Mouse (Mus musculus) layer of hippocampus, adult 18-20 months (tissue): ENCODE results near the gene Nbea. TPM values are rescaled to one million over a fixed set of nuclear protein-coding genes. Genes with fewer than 3 reads are reported as not detected.
"Not testable (repeated sequence)": the region's sequence is repeated elsewhere in the genome, so short reads cannot be mapped to it uniquely, and the experiment has no call there.

ENCODE experiments used
- DNase-seq, 2 experiments: peaks; one replicate each; pipeline ENCODE4 v3.0.0; 2022; ENCODE audit warnings: low spot score in 2 of 2
- total RNA-seq, 2 experiments: library from RNA; stranded (reverse); gene quantifications; 2 replicates each; pipeline ENCODE4 v1.2.3; 2021

Nbea gene
- total RNA-seq, 2 experiments from 2014 or later = 193 to 205 TPM

DNA sequence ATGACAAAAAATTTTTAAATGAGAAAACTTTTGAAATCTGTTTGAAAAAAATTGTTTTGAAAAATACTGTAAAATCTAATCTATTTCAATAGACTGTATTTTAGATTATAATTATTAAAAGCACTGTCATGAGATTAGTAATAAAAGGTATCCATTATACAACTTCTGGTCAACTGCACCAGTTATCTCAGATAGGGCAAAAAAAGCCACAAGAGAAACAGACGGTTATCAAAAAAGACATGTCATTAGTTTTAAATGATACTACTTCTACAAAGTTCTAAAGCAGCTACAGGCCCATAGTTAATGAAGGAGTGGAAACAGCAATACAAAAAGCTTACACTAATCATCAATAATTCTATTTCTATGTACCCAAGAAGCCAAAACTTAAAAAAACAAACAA is 144.0 kb downstream of the Nbea start:
- DNase-seq = no peak

DNA sequence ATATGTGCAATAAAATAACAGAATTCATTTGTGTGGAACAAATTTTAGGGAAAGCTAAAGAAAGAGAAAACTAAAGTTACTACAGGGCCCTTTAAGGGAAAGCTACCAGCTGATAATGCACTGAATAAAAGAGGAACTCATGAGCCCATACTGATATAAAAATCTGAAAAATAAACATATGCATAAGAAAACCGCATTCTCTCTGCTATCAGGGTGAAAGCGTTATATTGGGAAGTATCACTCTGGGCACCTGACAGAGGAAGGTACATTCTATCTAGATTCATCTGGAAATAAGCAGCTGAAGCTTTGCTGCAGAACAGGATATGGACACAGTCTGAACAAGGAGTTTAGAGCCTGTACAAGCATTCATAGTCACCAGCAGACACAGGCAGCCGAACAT is 148.9 kb downstream of the Nbea start:
- DNase-seq = no peak

DNA sequence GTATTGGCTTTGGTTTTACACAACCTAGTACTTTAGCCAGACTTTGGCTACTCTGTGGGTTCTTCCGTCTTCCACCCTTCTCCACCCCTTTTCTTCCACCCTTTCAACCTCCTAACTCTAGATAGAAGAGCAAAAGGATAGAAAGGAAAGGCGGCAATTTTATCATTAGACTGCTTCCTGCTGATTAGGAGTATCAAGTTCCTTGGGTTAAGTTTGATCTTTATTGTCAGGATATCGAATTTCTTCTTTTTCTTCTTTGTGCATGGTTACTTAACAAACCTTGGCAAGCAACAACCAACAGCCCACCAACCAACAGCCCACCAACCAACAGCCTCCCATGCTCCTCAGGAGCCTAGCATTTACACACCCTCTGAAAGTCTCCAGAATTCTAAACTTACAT is 165.0 kb downstream of the Nbea start:
- DNase-seq = no peak

DNA sequence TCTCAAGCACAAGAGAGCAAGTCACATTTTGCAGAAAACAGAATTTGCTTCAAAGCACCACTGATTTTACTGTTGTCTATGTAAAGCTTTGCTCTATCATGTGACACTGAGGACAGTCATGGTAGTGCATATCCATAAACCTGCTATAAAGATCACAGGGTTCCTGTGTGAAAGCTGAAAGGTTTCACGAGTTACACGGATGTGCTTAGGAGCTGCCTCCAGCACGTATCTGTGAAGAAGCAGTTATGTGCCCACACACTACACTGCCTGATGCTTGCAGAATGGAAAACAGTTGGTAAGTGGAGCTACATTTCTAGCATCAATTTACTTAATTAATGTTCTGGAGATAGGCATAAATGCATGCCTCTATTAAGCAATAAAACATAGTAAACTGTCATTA is 172.4 kb downstream of the Nbea start:
- peak in 1 of 2 experiments; percentile 52 for DNase-seq

DNA sequence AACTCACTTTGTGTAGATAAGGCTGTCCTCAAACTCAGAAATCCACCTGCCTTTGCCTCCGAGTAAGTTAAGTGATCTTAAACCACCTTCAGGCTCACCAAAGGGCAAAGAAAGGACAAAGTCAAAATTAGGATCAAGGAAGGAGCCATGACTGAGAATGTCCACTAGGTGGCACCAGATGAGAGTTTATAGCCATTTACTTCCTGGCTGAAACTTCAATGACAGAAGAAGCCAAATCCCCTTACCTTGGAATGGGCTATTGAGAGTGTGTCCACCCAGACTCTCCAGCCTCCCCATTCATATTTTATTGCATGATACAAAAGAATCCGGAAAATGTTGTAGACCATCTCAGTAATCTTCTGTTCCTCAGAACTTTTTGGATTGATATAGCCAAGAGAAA is 175.5 kb downstream of the Nbea start:
- DNase-seq = peak in 1 of 2 experiments; percentile 55

DNA sequence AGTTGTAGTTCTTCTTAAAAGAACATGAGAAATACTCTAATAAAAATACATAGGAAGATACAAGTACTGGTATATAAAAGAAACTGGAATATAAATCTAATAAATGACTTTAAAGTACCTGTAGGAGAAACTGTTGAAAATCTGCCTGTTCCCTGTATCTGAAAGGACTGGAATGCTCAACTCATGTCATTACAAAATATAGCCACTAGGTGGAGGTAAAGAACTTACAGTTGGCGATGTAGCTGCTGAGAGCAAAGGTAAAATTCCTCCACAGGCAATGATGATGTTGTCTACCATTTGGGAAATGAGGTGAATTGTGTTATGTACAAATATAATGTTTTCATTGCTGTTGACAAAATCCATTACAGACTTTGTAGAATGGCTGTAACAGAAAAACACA is 183.2 kb downstream of the Nbea start:
- peak in 1 of 2 experiments; percentile 62 for DNase-seq

DNA sequence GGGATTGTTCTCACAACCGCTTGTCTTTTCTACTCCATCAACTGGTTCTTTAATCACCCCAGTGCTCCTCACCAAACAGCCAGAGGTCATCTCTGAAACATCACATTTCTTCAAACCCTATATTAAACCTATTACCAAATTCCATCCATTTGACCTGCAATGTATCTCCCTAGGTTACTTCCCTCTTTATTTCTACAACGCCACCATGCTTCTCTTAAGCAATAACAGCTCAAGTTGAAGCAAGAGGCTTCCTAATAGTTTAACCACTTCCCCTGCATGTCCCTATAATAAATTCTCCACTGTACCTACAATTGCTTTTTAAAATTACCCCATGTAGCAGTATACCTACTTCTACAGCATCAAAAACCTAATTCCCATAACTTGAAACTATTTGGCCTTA is 205.1 kb downstream of the Nbea start:
- DNase-seq = no peak

DNA sequence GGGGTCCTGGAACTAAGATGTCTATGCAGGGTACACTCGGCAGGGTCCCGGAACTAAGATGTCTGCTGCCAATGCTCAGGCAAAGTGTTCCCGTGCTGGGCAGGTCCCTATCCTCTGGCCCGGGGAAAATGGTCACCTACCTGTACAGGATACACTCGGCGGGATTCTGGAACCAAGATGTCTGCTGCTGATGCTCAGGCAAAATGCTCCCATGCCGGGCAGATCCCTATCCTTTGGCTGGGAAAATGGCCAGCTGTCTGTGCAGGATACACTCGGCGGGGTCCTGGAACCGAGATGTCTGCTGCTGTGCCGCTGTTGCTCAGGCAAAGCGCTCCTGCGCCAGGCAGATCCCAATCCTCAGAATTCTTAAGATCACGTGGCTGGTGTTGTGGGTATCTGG is 206.5 kb downstream of the Nbea start:
- DNase-seq = not testable (repeated sequence)

DNA sequence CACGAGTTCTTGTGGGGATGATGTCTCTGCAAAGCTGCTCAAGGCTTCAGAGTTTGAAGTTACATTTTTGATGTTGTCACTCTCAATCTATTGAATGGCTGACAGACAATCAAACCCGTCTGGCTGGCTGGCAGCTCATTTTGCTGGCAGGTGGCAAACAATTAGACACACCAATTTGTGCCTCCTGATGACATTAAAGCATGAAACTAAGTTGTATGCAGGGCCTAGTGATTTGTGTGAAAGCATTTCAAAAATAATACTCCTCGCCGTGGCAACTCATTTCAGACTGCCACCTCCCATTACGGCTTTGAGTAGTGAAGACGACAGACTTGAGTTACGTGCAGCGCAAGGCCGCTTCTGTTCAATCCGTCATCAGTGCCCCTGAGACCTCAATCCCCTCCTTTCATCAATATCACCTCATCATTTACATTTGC is 217.8 kb downstream of the Nbea start:
- peak; percentile 28 to 55 for DNase-seq

DNA sequence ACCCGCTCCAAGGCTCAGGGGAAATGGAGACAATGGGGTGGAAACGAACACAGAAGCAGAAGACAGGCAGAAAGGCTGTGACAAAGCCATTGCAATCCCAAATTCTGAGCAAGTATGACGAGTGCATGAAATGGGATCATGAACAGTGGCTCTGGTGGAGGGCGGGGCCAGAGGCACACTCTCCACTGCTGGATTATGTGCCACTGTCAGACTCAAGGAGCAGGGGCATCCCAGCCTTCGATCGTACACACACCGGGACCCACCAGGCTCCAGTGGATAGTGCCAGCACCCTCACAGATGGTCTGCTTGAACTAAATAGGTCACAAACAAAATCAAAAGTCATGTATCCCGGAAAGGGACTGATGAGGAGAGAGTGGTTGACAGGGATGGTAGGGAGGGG is 220.5 kb downstream of the Nbea start:
- no peak for DNase-seq

DNA sequence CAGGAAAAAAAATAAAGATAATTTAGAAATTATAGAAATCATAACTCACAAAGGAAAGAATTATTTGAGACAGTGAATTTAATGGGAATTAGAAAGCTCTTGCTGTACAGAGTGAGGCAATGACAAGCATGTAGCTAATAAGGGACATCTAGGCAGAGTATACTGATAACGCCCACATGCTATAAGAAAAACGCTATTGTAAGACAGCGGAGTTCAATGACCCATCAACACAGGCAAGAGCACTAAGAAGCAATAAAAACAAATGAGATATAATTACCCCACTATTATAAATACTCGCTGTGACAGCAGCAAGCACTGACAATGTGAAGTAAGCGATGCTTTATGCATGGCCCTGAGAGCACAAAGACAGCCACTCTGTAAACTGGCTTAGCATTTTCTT is 233.5 kb downstream of the Nbea start:
- no peak for DNase-seq

DNA sequence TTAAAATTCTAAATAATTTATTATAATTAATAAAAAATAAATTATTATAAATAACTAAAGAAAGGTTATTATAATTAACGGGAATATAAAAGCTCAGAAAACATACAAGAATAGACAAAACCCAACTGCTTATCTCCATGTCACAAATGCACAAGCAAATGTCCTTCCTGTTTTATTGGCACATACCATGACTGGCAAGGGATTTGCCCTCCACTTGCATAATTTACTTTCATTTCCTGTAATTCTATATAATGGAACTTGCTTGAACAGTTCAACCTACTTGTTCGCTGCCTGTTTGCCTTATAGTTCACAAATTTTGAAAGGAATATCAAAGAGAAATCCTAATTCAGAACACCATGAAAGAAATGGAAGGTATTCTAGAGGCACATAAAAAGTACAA is 234.4 kb downstream of the Nbea start:
- no peak for DNase-seq

DNA sequence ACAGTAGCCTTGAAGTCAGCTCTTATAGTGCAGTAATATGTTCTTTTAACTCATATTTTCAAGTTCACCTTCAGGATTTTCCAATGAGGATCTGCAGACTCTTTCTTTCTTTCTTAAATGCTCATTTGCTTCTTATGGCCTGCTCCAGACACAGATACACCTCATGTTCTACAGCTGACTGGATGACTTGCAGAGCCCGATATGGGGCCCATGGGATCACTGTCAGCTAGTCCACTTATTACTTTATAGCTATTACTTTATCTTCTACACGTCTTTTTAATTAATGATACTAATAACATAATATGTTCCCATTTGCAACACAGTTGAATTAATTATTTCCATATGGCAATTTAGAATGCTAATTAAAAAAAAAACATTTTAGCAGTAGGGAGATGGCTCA is 256.2 kb downstream of the Nbea start:
- DNase-seq = no peak

DNA sequence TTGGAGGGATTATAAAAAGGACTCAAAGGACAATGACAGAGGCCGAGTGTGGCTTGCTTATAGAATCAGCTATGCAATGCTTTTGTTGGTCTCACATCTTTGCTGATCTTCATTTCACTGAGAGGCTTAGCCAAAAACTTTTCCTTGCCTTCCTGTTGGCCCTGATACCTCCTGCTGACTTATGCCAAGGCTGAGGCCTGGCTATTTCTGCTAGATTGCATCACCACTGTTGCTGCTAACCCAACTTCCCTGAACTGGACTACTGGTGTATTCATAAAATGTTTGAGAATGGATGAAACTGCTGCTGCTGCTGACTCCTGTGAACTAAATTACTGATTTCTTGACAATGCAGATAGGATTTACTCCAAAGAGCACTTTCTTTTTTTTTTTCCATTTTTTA is 274.2 kb downstream of the Nbea start:
- no peak for DNase-seq

DNA sequence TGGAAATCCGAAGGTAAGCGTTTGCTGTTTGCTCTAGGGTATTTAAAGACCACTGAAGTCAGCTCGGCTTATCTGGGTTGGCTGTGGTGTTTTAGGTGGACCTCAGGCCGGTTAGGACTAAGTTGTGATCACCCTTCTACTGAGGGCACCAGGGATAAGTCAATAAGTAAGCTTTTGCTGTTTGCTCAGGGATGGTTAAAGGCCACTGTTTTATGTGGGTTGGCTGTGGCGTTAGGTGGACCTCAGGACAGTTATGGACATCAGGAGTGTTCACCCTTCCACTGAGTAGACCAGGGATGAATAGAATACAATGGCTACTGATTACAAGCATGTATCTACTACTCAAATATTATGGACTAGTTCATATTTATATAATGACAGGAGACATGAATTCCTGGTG is 292.9 kb downstream of the Nbea start:
- DNase-seq = no peak

DNA sequence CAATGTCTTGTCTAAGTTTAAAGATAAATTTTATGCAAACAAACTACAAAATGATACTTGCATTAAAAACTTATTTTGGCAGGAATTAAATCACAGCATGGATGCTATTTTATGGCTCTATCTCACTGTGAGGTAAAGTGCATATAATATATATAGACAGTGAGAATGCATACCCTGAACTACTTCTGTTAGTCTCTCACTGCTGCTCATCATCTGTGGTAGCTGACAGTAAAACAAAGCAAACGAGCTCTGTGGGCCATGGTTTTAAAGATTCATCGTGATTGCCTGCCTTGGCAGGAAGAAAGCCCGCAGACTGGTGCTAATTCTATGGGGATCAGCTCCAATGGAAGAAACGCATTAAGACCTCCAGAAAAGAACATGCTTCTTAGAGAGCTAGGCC is 294.3 kb downstream of the Nbea start:
- DNase-seq = no peak

DNA sequence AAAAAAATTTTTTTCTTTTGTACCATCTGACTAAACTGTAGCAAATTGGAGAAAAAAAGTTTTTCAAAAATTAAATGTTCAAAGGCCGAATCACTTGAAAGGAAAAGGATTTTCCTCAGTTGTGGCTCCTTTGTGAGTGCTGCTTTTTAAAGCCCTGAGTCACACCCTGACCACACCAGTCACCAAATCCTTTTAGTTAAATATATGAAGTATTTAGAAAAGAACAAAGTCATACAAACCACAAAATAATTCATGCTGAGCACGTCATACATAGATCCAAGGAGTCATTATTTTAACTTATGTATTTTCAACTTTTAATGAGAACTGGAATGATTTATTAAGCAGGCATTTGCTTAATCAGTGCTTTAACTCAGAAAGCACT is 295.7 kb downstream of the Nbea start:
- no peak for DNase-seq

DNA sequence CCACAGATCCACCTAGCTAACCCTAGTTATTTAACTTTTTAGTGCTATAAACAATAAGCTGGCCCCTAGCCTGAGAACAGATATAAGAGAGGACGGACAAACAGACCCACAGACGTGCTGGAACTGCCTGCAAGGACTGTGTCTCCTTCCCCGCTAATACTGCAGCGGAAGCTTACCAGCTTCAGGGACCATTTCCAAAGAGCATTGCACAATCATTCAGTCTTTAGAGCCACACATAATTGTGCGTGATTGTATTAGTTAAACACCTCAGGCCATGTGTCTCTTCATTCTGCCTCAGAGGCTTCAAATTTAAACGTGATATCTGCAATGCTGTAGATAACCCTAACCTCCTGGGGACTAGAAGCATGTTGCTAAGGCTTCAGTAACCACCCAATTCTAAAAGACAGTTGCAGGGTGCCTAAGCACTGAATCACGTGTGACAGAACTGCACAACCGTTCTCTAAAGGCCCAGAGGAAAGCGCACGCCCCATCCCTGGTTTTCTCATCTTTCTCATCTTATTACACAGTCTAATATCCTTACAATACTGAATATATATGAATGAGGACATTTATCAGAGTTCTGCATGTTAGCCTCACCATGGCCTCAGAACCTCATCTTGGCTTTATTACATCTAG is 296.2 kb downstream of the Nbea start:
- no peak for DNase-seq

DNA sequence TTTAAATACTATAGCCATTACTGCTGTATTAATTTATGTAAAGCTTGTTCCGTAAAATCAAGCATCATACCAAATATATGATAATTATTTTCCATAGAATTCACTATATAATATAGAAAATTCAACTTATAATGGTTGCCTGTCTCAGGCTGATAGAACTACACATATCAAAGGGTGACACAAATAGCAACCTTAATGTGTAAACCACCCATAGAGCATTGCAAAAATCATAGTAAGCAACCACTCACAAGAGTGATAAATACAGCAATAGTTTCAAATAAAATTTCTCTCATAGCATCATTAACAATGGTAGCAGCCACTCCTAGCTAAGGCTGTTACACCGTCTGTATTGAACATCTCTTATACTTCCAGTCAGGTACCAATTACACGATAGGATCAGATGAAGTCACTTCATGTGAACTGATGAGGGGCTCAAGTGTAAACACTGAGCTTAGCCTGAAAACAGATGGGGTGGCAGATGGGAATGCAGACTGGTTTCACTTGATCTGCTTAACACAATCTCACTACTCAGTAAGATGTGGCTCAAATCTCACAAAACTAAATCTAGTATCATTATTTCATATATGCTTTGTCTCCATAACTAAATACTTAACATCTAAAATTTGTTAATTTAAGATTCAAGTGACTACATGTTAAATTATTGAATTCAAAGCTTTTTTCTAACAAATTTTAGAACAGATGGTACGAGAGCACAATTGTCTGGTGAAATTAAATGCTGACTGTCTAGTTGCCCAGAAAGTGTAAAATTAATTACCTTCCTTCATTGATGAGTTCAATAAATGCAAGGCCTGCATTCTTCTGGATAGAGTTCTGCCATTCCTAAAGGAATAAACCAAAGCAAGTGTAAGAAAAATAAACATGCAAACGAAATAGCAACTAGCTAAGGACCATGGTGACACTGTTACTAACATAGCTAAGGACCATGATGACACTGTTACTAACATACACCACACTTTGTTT is 310.3 kb downstream of the Nbea start:
- peak; percentile 52 to 83 for DNase-seq

DNA sequence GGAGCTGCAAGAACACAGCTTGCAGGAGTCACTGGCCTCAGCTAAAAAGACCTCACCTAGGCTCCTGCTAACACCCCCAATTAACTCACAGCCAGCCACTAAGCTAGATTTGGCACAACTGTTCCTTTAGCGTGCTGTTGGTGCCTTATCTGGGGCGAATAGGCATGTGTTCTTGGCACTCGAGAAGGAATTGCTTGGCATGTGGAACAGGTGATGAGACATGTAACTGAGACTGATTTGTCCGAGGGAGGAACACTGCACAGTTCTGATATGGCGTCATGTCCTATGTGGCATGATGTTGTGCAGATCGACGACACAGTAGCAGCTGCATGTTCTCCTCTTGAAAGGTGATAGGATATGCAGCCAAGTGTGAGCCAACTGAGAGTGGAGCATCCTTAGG is 331.0 kb downstream of the Nbea start:
- no peak for DNase-seq

DNA sequence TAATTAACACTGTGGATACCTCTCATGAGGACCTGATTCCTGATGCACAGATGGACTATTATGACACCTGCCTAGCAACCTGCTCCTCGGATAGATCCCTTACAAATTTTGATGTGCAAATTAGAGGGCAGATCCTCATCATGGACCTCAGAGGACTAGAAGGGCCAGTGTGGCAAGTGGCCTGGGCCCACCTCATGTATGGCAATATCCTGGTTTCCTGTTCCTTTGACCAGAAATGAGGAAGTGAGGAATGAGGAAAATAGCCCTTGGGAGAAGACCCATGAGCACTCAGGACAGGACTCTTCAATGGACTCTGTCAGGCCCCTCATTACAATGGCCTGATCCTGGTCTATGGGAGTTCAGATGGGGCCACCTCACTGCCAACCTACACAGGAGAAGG is 336.4 kb downstream of the Nbea start:
- no peak for DNase-seq

DNA sequence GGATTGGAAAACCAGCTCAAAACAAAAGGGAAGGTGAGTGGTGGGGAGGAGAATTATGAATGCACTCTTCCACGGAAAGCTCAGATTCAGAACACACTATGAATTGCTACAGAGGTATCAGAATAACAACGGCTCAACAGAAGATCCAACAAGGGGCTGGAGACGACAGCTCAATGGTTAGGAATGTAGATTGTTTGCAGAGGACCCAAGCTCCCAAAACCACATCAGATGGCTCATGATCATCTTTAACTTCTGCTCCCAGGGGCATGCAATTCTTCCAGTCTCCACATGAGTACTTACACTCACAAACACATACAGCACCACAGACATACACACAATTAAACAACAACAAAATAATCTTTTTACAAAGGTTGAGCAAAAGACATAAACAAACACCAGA is 346.3 kb downstream of the Nbea start:
- DNase-seq = no peak

DNA sequence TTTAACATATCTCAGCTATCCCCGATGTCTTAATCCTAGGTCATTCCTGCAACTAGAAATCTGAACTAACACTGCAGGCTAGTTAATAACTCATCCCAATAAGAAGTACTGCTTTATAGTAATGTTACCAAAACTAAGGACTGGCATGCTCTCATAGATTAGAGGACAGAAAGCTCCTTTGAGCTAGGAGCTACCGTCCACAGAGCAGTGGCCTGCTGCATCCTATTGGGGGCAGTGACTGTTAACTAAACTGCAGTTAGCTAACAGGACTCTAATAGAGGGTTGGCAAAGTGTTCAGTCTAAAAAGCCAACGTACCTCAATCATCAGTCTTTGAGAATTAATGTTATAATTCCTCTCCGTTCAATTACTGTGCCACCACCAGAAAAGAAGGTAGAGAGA is 348.3 kb downstream of the Nbea start:
- DNase-seq = no peak
